Mouse (Mus musculus): ENCODE measurements around the gene Mab21l3. TPM values are rescaled to one million over a fixed set of nuclear protein-coding genes. Genes with fewer than 3 reads are reported as not detected.

Mab21l3 gene
- total RNA-seq (2021) = under 1 TPM in 1 of 2 experiments, not detected in 1; 0.22 TPM
- long read RNA-seq, experiment 1 = 0 reads
- long read RNA-seq, experiment 2 = 0 reads

DNA sequence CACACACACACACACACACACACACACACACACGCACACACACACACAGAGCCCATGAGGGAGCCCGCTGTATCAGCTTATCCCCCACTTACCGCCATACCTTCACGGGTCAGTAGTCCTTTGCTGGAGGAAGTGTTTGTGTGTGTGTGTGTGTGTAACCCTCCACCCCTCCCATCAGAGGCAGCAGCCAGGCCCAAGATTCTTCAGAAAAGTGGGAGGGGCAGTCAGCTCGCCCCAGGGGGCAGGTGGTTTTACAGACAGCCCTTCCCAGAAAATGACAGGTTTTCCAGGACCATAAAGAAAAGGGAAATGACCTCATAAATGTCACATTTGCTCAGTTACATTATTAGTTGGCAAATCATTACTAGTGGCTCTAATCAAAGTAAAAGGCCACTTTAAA, at the start of gene Mab21l3:
Gene Mab21l3 (minus strand): TSS at position 144 of the 400 bp plus-strand sequence.
- DNase-seq (ENCODE audit: low spot score in 2 of 2) = no peak
- H3K4me3 ChIP-seq = no peak within 1 kb of the TSS
- H3K27ac ChIP-seq = no peak within 1 kb of the TSS

DNA sequence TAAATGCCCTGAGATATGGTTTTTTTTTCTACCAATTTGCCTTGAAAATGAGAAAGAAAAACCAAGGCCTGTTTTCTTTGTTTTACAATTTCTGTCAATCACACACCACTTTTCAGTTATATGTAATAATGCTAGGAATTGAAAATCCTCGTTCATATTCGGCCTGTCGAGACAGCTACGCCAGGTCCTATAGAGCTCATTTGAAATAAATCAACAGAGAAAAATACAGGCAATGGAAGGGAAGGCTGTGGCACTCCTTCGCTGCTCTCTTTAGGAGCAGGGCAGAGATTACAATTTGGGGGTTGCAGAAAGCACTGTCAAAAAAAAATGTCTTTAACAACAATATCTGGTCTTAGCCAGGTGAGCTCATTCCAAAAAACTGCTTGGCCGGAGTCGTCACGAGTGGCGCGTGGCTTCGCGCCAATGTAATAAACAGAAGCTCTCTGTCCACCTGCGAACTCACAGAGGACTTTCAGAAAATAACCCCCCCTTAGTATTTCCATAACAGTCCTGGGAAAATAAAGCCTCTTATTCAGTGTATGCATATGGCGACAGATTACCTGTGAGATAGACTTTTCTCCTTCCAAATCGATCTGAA, 48.7 kb upstream of the Mab21l3 start:
- H3K27ac ChIP-seq = no peak overlapping the region
- TF ChIP-seq CTCF (conservative IDR thresholded peaks at IDR 0.05) = no peak
- H3K4me3 ChIP-seq = no peak overlapping the region
- DNase-seq (ENCODE audit: low spot score in 2 of 2) = no peak

More for the DNA sequence above, at the start of gene Mab21l3:
- TF ChIP-seq CTCF (conservative IDR thresholded peaks at IDR 0.05) = no peak

DNA sequence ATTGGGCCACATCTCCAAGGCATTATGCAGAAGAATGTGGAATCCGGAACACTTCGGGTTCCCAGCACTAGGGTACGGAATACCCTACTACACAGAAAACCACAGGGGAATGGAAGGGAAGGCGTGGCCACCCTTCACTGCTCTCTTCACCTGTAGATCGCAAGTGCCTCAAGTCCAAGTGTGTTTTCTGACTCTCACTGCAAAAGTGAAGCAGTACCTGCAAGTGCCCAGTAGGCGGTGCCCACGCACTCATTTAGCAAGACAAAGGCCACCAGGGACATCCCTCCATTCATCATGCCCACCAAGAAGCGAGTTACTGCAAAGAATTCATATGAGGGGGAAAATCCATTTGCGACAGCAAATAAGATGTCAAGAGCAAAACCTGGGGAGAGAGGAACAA, 48.1 kb upstream of the Mab21l3 start:
- Histone ChIP-seq H3K4me3 (no peak overlapping the region), H3K27ac (no peak overlapping the region)
- peak; percentile 94 for TF ChIP-seq CTCF (conservative IDR thresholded peaks at IDR 0.05)
- peak; percentile 66 to 71 for DNase-seq (ENCODE audit: low spot score in 2 of 2)

DNA sequence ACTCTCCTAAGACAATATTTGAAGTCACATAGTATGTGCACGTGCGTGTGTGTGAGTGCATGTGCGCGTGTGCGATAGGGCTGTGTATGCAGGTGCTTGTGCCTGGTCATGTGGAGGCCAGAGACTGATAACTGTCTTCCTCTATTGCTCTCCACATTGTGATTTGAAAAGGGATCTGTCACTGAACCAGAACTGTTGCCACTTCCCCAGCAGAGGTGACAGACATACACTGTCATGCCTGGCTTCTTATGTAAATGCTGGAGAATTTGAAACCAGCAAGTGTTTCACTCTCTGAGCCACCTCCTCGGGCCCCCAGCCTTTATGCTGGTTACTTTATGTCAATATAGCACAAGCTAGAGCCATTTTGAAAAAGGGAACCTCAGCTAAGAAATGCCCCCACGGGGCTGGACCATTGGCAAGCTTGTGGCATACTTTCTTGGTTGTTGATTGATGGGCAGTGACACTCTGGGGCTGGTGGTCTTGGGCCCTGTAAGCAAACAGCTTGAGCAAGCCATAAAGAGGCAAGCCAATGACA, 46.7 kb upstream of the Mab21l3 start:
- DNase-seq (ENCODE audit: low spot score in 2 of 2) = no peak
- Histone ChIP-seq H3K27ac (no peak overlapping the region), H3K4me3 (no peak overlapping the region)
- no peak for TF ChIP-seq CTCF (conservative IDR thresholded peaks at IDR 0.05)

DNA sequence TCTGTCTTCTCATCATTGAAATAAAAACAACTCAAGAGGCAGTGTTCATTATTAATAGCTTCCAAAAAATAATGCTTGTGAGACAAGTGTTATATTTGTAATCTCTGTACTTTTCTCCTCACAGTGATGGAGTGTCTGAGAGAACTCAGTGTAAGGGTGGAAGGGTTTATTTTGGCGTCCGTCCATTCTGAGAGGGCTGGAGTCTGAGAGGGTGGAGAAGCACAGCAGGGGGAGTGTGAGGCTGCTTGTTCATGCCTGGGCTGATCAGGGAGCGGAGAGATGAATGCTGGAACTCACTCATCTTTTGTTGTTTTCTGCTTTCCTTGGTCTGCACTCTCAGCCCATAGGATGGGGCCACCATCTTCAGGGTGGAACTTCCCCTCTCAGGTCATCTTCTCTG, 36.8 kb upstream of the Mab21l3 start:
- TF ChIP-seq CTCF (conservative IDR thresholded peaks at IDR 0.05) = peak; percentile 13; the same call in 1 of the 2 replicates
- Histone ChIP-seq H3K4me3 (no peak overlapping the region), H3K27ac (no peak overlapping the region)
- DNase-seq (ENCODE audit: low spot score in 2 of 2) = peak; percentile 13 to 32

DNA sequence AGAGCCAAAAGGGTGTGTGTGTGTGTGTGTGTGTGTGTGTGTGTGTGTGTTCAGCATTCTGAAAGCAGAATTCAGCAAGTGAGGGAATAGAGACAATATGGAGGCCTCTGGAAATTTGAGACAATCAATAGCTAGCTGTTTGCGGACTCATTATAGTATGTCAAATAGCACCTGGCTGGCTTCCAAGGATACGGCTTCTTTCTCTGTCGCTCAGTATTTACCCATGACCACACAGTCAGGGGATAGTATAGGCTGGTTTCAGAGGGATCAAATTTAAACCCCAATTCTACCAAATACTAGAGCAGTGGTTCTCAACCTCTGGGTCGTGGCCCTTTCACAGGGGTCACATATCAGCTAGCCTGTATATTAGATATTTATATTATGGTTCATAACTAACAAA, 36.3 kb upstream of the Mab21l3 start:
- no peak for TF ChIP-seq CTCF (conservative IDR thresholded peaks at IDR 0.05)
- Histone ChIP-seq H3K27ac (no peak overlapping the region), H3K4me3 (no peak overlapping the region)
- no peak for DNase-seq (ENCODE audit: low spot score in 2 of 2)

DNA sequence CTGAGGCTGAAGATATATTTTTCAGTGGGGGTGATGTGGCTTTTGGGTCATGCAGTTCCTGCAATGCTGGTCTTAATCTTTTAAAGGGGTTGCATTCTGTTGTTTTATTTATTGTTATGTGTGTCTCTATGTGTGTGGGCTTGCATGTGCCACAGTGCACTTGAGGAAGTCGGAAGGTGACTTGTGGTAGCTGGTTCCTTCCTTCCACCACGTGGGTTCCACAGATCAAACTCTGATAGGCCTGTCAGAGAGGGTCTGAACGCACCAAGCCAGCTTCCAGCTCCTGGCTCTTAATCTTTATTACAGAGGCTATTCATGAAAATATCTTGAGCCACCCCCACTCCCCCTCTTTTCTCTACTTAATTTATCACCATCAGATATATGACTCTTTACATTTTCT, 35.1 kb upstream of the Mab21l3 start:
- Histone ChIP-seq H3K27ac (no peak overlapping the region), H3K4me3 (no peak overlapping the region)
- TF ChIP-seq CTCF (conservative IDR thresholded peaks at IDR 0.05) = no peak
- no peak for DNase-seq (ENCODE audit: low spot score in 2 of 2)

DNA sequence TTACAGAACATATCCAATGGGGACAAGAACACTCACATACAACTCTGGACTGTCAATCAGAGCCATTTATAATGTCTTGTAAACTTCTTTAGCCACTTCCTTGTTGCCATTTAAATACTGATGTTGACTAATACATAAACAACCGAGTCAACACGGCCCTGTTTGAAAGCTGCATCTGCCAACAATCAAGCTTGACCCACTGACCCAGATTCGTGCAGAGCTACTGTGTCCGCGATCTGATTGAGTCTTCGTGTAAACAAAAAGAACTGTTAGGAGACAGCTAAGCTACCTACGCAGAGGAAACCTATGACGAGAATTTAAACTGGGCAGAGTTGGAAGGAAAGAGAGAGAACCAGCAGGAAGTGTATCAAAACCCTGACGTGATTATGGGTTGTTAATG, 33.0 kb upstream of the Mab21l3 start:
- TF ChIP-seq CTCF (conservative IDR thresholded peaks at IDR 0.05) = no peak
- Histone ChIP-seq H3K4me3 (no peak overlapping the region), H3K27ac (no peak overlapping the region)
- no peak for DNase-seq (ENCODE audit: low spot score in 2 of 2)

DNA sequence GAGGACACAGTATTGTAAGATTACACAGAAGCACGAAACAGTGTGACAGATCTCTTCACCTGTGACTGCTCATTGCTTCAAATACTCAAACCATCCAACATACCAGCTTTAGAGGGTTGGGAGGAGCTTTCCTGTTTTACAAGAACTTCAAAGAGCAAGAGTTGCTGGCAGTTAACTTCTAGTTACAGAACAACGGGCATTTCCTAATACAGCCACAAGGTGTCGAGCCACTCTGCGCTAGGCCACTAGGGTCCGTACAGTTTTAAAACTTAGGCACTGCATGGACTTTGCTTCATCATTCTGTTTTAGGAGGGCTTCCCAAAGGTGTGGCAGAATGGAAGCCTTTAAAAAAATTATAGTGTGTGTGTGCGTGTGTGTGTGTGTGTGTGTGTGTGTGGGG, 32.1 kb upstream of the Mab21l3 start:
- Histone ChIP-seq H3K4me3 (no peak overlapping the region), H3K27ac (no peak overlapping the region)
- TF ChIP-seq CTCF (conservative IDR thresholded peaks at IDR 0.05) = peak; percentile 69
- DNase-seq (ENCODE audit: low spot score in 2 of 2) = no peak

DNA sequence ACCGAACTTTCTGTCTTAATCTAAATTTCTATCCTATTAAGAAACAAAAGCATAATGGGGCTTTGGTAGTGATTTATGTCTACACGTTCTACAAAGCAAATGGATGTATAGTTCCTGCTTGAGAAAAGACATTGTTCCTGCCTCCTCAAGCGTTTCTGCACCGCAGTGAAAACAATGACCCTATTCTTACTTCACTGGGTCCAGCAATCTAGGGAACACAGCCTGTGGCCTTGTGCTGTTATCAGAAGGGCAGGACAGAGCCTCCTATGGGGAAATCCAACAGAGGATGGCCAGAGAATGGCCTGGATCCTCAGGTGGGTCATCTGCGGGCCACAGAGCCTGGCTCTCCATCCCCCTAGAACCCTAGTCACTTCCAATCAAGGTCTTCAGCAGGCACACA, 29.4 kb upstream of the Mab21l3 start:
- Histone ChIP-seq H3K27ac (no peak overlapping the region), H3K4me3 (no peak overlapping the region)
- no peak for TF ChIP-seq CTCF (conservative IDR thresholded peaks at IDR 0.05)
- DNase-seq (ENCODE audit: low spot score in 2 of 2) = no peak

DNA sequence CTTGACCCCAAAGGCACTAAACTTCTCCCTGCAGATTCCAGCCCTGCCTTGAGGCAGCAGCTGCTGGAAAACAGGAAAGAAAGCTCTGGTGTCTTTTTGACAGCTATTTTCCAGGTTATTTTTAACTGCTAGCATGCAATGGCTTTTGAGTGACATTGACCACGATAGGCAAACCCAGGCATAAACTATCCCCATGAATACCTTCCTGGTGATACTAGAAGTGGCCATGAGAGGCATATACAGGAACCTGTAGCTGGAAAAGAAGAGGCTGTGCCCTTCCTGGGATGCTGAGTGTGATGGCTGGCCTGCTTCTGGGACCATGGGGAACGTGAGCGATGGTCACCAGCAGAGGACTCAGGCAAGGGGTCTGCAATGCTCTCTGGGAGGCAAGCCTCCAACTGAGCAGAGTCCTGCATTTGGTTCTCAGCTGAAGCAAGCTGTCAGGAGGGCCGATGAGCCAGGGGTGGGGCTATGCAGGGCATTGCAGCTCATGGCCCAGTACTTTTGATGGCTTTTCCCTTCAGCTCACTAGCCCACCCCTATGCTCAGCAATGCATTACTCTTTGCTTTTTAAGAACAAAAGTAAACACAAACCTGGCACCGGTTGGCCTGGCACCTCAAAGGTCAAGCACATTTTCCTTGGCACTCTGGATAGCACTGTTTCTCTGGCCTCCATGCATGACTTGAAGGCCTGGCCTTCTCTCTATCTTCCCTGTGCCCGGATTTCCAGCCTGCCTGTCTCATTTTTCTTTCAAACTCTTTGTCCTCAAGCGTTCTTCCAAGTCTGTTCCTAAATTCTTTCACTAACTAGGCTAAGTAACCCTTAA, 27.9 kb upstream of the Mab21l3 start:
- Histone ChIP-seq H3K4me3 (no peak overlapping the region), H3K27ac (no peak overlapping the region)
- TF ChIP-seq CTCF (conservative IDR thresholded peaks at IDR 0.05) = no peak
- DNase-seq (ENCODE audit: low spot score in 2 of 2) = no peak

DNA sequence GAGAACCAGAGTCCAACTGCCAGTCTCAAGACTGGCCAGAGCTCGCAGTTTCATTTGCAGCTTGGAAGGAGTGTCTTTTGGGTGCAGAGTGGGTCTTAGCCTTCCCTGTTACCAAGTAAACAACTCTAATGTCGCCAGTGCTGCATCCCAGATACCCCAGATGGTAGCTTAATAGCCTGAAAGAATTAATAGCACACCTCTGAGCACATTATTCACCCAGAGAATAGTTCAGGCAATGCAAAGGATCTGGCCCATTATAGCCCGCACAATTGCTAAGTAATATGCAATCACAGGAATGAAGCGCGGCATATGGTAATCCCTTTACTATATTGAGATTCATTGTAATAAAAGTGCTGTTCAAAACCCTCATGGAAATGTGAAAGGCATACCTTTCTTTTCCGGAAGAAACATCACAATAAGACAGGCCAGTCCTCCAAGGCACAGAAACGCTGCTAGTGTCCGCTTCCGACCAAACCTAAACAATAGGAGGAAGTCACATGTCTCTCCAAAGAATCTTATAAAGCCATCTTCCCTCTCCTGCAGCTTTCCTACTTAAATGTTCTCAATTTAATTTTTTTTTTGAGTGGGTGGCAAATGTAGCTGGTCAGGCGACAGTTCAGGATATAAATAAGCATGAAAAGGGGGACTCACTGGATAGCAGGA, 26.6 kb upstream of the Mab21l3 start:
- H3K27ac ChIP-seq = no peak overlapping the region
- no peak overlapping the region for H3K4me3 ChIP-seq
- DNase-seq (ENCODE audit: low spot score in 2 of 2) = no peak
- TF ChIP-seq CTCF (conservative IDR thresholded peaks at IDR 0.05) = no peak

DNA sequence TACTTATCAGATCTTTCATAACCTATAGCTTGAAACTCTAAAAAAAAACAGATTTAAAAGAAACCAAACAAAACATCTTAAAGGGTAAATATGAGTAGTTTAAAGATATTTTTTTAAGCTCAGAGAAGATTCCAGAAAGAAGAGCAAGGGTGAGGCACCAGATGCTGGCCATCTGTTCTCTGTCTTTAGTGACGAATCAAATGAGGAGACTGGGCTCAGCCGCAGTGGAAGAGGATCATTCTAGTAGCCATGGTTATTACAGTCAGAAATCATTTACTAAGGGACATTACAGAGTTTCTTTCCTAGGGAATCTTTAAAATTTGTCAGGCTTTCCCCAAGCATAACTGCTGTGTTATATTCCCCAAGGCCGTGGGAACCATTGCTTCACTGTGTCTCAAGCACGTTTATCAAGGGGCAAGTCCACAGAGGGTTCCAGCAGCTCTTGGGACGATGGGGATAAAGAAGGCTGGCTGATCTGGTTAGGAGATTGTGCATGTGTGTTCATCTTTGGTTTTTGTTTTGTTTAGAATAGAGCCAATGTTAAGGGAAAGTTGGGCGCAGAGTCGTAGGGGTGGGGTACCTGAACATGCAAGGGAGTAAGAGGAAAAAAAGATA, 24.4 kb upstream of the Mab21l3 start:
- H3K4me3 ChIP-seq = no peak overlapping the region
- no peak for TF ChIP-seq CTCF (conservative IDR thresholded peaks at IDR 0.05)
- no peak overlapping the region; the same call in 1 of the 2 replicates for H3K27ac ChIP-seq
- peak; percentile 18 to 46 for DNase-seq (ENCODE audit: low spot score in 2 of 2)
